Mouse (Mus musculus): Measurements from ENCODE around the gene Pank2.

Gene Pank2

DNA sequence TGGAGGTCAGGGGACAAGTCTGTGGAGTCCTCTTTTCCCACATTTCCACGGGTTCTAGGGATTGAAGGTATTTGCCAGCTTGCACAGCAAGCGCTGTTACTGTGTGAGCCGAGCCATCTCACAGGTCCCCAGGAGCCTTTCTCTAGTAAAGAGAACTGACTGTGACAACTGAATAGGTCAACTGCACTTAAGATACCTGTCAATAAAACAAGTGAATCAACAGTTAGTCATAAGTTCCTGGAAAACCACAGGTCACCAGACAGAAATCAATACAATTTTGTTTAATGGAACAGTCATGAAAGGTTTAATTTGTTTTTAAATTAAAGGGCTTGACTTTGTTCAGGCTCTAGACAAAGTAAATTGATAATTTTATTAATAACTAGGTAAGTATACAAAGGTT is 68.3 kb downstream of the Pank2 start:
- DNase-seq = no peak

DNA sequence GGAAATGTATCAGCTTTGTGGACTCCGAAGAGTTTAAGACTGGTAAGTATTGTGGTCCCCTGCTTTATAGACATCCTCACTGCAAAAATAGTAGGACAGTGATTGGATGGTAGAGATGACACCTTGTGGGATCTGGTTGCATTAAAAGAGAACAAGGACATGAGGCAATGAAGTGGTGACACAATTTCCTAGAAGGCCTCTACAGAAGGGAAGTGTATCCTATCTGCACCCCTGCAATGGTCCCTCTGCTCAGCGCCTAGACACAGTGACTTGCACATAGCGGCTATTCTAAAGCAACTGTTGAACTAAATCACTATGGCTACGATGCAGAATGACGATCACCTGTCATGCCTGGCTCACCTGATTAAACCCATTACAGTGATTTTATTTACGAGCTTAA is 75.3 kb downstream of the Pank2 start:
- no peak for DNase-seq

DNA sequence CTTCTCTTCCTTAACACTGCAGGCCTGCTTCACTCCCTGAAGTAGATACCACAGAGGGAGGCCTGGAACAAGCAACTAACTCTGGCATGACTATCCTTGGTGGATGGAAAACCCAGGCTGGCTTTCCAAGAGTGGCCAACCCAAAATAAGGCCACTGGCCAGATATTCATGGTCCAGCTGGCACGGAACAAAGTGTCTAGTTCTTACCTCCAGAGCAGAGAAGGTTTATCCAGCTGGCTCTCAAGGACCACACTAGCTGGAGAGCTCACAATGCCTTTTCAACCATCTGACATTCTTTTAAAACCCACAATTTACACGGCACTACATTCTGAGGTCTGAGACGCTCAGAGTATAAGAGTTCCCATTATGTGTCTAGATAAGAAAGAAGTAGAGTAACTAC is 82.2 kb downstream of the Pank2 start:
- DNase-seq = peak; percentile 33

DNA sequence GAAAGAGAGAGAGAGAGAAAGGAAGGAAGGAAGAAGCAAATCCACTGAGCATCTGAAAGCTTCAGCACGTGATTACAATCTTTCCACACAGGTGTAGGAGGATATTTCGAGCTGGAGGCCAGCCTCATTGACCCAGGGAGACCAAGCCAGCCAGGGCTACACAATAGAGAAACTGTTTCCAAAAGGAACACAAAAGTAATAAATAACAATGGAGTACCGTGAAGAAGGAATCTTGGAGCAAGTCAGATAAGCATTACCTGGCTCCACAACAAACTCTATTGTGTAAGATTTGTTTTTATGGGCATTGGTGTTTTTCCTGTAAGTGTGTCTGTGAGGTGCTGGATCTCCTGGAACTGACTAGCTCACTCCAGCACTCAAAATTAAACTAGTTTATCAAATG is 83.3 kb downstream of the Pank2 start:
- no peak for DNase-seq
